Mouse (Mus musculus): ENCODE measurements around the gene Hoxc10.

DNA sequence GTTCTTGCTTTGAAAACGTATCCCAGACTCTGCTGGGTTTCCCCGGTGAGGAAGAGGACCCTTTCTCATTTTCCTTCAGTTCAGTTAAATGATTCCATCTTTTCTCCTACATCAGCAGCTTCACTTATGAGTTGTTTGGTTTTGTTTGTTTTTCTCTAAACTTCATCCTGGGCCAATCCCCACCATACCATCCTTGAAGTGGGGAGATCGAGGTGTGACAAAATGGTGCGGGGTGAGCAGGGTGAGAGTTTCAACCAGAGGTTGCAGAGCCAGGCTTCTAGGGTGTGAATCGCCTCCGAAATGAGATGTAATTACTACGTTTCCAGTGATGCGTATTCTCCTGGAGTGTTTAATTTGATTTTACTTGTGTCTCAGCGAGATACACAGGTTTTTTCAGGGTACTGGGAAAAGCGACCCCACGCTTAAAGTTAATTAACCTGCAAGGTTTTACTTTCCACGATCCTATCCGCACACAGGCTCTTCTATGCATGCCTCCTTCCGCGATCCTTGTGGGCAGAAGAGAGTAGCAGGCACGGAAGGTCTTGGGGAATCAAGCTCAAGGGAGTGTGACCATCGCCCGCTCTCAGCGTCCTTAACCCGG is 48.5 kb upstream of the Hoxc10 start:
- TF ChIP-seq POLR2A (IDR thresholded peaks at IDR 0.05; ENCODE audit: extremely low read depth, insufficient read depth, low read length) (no peak), CTCF (IDR thresholded peaks at IDR 0.05; ENCODE audit: extremely low read depth, insufficient read depth, low read length) (no peak)
